Comparison of ENCODE assay signal across 13 mouse cellular contexts in genomic region chr11:62080476-62080875, GRCm38 (mm10).
"Had no signal": no experiment of that assay in that cellular context is flagged by ENCODE, and none has a peak within 500 bp of the region (broad histone marks: within the 10 kb centered on the region; RNA-seq: fewer than 3 reads in every experiment).

No protein-coding gene starts in this region.

- H3K4me3 ChIP-seq: kidney, embryonic 15.5 days; limb, embryonic 13.5 days; liver, embryonic 12.5 days; megakaryocyte, embryonic 14.5 days; neural tube, embryonic 15.5 days had no signal

- DNase-seq: kidney, adult 2 months; kidney, postnatal 14 days; left cerebral cortex, postnatal 4 days; lung, embryonic 14.5 days; lung, postnatal 10 days; lung, postnatal 4 days; right cerebral cortex, adult 18-20 months; thymus, postnatal 36 days had no signal

- H3K27ac ChIP-seq: kidney, embryonic 15.5 days; limb, embryonic 13.5 days; liver, embryonic 12.5 days; neural tube, embryonic 15.5 days had no signal
